Mouse (Mus musculus) embryonic facial prominence, embryonic 11.5 days (tissue): ENCODE results near the gene Kcnn4. TPM values are rescaled to one million over a fixed set of nuclear protein-coding genes. Genes with fewer than 3 reads are reported as not detected.
A peak's percentile ranks its signal among the peaks of the same experiment; 100 is the strongest.
"Not testable (repeated sequence)": the region's sequence is repeated elsewhere in the genome, so short reads cannot be mapped to it uniquely, and the experiment has no call there.

Source experiments
- ATAC-seq: fragments of 200-750 bp; cut with Nextera tagmentation; replicated peaks from 2 replicates; pipeline ENCODE4 v1.8.0; 2017; ENCODE audit warnings: low read depth; ENCODE audit not compliant: insufficient number of reproducible peaks, low FRiP score, low TSS enrichment
- DNase-seq: peaks from one replicate; pipeline ENCODE4 v3.0.0-alpha.2; 2015; ENCODE audit warnings: low spot score
- H3K27ac ChIP-seq: fragments of 300-500 bp; sonication (generic); replicated peaks from 2 replicates; pipeline ENCODE4 v1.5.1; 2014; ENCODE audit warnings: mild to moderate bottlenecking, low read depth, low read length, control low read depth
- H3K27me3 ChIP-seq: fragments of 300-500 bp; sonication (generic); 2 replicates; pipeline ENCODE4 v1.6.1; 2014; ENCODE audit warnings: mild to moderate bottlenecking, low read length, moderate library complexity, mixed read lengths; ENCODE audit not compliant: control insufficient read depth, insufficient read depth
- H3K36me3 ChIP-seq: fragments of 300-500 bp; sonication (generic); replicated peaks from 2 replicates; pipeline ENCODE4 v1.6.1; 2014; ENCODE audit warnings: low read depth, mild to moderate bottlenecking, low read length, moderate library complexity, mixed read lengths; ENCODE audit not compliant: control insufficient read depth, insufficient read depth
- H3K4me1 ChIP-seq: fragments of 300-500 bp; sonication (generic); 2 replicates; pipeline ENCODE4 v1.6.1; 2014; ENCODE audit warnings: low read length, mixed read lengths; ENCODE audit not compliant: control insufficient read depth, insufficient read depth
- H3K4me2 ChIP-seq: fragments of 300-500 bp; sonication (generic); 2 replicates; pipeline ENCODE4 v1.6.1; 2014; ENCODE audit warnings: low read depth, mild to moderate bottlenecking, control low read depth, low read length, moderate library complexity
- H3K4me3 ChIP-seq: fragments of 300-500 bp; sonication (generic); 2 replicates; pipeline ENCODE4 v1.5.1; 2014; ENCODE audit warnings: low read depth, low read length, control low read depth
- H3K9ac ChIP-seq: fragments of 300-500 bp; sonication (generic); replicated peaks from 2 replicates; pipeline ENCODE4 v1.6.1; 2014; ENCODE audit warnings: mild to moderate bottlenecking, control low read depth, low read length
- H3K9me3 ChIP-seq: fragments of 300-500 bp; sonication (generic); replicated peaks from 2 replicates; pipeline ENCODE4 v1.6.1; 2016; ENCODE audit warnings: mild to moderate bottlenecking, low read length, inconsistent platforms, mixed read lengths; ENCODE audit not compliant: control insufficient read depth
- WGBS: fragments of 180-500 bp; shearing (Covaris S2); extraction: QIAGEN DNeasy Blood & Tissue Kit; methylation state at CpG from one replicate; pipeline ENCODE4 v1.1.7; 2014; 5-methylcytosine and 5-hydroxymethylcytosine counted together
- polyA plus RNA-seq: library from polyadenylated mRNA; unstranded; fragments of >200 nt; fragmentation: Nextera tagmentation; extraction: Ambion mirVana; gene quantifications from 2 replicates; pipeline ENCODE4 v1.2.1, GENCODE M21; 2014

Kcnn4 gene
- polyA plus RNA-seq, 1 experiment from 2014 or later: 2.3 TPM

GRCm38 (mm10) chr7:24399256-24400081 is 29.4 kb downstream of the Kcnn4 start, which contains the start of gene Smg9:
Smg9 (plus strand) TSS chr7:24399619.
- Histone ChIP-seq H3K9ac (peak within 1 kb of the TSS; percentile 74), H3K9me3 (no peaks in the 10 kb centered on the region), H3K4me1 (no peaks in the 10 kb centered on the region), H3K27ac (peak within 1 kb of the TSS; percentile 92), H3K27me3 (no peaks in the 10 kb centered on the region), H3K4me2 (peak within 1 kb of the TSS; percentile 46), H3K4me3 (peak within 1 kb of the TSS; percentile 58), H3K36me3 (peaks cover 2% of the 10 kb centered on the region)
- WGBS: 3% methylated on average over 66 of the region's 66 CpGs
- DNase-seq (peak; percentile 98), ATAC-seq (peak; percentile 93)

DNA sequence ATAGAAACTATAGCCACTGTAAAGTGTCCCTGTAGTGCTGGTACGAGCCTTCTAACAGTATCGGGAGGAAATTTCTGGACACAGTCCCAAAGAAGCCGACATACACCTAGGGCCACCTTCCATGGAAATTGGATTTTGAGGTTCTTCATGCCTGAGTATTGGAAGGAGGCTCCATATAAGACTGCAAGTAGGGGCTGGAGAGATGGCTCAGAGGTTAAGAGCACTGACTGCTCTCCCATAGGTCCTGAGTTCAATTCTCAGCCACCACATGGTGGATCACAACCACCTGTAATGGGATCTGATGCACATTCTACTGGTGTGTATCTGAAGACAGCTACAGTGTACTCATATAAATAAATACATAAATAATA is 30.0 kb downstream of the Kcnn4 start:
- peak overlapping the region; percentile 74; the same call in 1 of the 2 replicates for H3K9ac ChIP-seq
- H3K27ac ChIP-seq: peak overlapping the region; percentile 92
- no peaks in the 10 kb centered on the region for H3K9me3 ChIP-seq
- no peaks in the 10 kb centered on the region for H3K4me1 ChIP-seq
- DNase-seq (no peak), ATAC-seq (no peak; the same call in none of the 2 replicates)
- peak overlapping the region; percentile 46 for H3K4me2 ChIP-seq
- 22% methylated on average over 3 of the region's 3 CpGs for WGBS
- peaks cover 2% of the 10 kb centered on the region for H3K36me3 ChIP-seq
- H3K27me3 ChIP-seq: no peaks in the 10 kb centered on the region
- peak overlapping the region; percentile 58 for H3K4me3 ChIP-seq

- not testable (repeated sequence) for H3K9ac ChIP-seq, H3K27me3 ChIP-seq, H3K36me3 ChIP-seq, H3K4me2 ChIP-seq, H3K27ac ChIP-seq, H3K9me3 ChIP-seq, ATAC-seq, DNase-seq, H3K4me1 ChIP-seq
- peak overlapping the region; percentile 58; the same call in 1 of the 2 replicates for H3K4me3 ChIP-seq
- 91% methylated on average over 4 of the region's 4 CpGs for WGBS
Observed at GRCm38 (mm10) chr7:24400489-24400888, 30.4 kb downstream of the Kcnn4 start.

GRCm38 (mm10) chr7:24402851-24403250 is 32.8 kb downstream of the Kcnn4 start:
- H3K9me3 ChIP-seq: no peaks in the 10 kb centered on the region
- no peak overlapping the region for H3K27ac ChIP-seq
- no peak for ATAC-seq
- H3K4me1 ChIP-seq: no peaks in the 10 kb centered on the region
- H3K9ac ChIP-seq: no peak overlapping the region
- no peak overlapping the region for H3K4me2 ChIP-seq
- peaks cover 6% of the 10 kb centered on the region for H3K36me3 ChIP-seq
- no peaks in the 10 kb centered on the region for H3K27me3 ChIP-seq
- H3K4me3 ChIP-seq: no peak overlapping the region
- DNase-seq: no peak
- WGBS: 94% methylated on average over 9 of the region's 9 CpGs

DNA sequence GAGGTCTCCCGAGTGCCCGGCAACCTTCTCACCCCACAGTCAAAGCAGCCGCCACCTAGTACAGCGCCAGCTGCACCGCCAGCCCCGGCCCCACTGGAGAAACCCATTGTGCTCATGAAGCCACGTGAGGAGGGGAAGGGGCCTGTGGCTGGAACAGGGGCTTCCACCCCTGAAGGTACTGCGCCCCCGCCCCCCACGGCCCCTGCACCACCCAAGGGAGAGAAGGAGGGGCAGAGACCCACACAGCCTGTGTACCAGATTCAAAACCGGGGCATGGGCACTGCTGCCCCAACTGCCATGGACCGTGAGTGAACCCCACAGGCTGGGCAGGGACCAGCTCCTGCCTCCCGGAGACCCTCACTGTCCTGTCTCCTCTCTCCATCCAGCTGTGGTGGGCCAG is 35.6 kb downstream of the Kcnn4 start:
- WGBS: 91% methylated on average over 11 of the region's 13 CpGs

GRCm38 (mm10) chr7:24406528-24407344 is 36.7 kb downstream of the Kcnn4 start:
- Histone ChIP-seq H3K36me3 (peaks cover 6% of the 10 kb centered on the region), H3K4me1 (no peaks in the 10 kb centered on the region), H3K27ac (no peak overlapping the region), H3K4me2 (no peak overlapping the region), H3K9ac (no peak overlapping the region), H3K9me3 (no peaks in the 10 kb centered on the region), H3K27me3 (no peaks in the 10 kb centered on the region), H3K4me3 (no peak overlapping the region)
- DNase-seq (peak; percentile 85), ATAC-seq (0 out of 2 replicates have a peak, but pooled peaks have one; percentile 31)
- 45% methylated on average over 5 of the region's 5 CpGs for WGBS

More for the DNA sequence above, 35.6 kb downstream of the Kcnn4 start:
- H3K4me1 ChIP-seq: no peaks in the 10 kb centered on the region
- no peaks in the 10 kb centered on the region for H3K9me3 ChIP-seq
- H3K36me3 ChIP-seq: peaks cover 6% of the 10 kb centered on the region
- H3K4me3 ChIP-seq: no peak overlapping the region
- DNase-seq: no peak
- ATAC-seq: no peak
- no peak overlapping the region for H3K9ac ChIP-seq
- no peak overlapping the region for H3K4me2 ChIP-seq
- no peaks in the 10 kb centered on the region for H3K27me3 ChIP-seq
- H3K27ac ChIP-seq: no peak overlapping the region

DNA sequence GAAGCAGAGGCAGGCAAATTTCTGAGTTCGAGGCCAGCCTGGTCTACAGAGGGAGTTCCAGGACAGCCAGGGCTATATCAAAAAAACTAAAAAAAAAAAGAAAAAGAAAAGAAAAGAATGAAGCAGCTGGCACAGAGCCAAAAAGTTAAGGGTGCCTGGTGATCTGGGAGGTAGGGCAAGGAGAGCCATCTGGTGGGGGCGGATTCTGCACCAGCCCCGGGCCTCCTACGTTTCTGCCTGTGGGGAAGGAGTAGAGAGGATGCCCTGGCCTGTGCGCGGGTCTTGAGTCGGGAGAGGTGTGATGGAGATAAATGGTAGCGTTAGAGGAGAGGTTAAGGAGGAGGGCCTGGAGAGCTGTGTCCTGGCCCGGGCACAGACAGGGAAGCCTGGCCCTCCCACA is 38.1 kb downstream of the Kcnn4 start:
- no peaks in the 10 kb centered on the region for H3K9me3 ChIP-seq
- no peak overlapping the region for H3K4me2 ChIP-seq
- ATAC-seq: no peak
- no peaks in the 10 kb centered on the region for H3K4me1 ChIP-seq
- H3K9ac ChIP-seq: no peak overlapping the region
- H3K36me3 ChIP-seq: peaks cover 6% of the 10 kb centered on the region
- 91% methylated on average over 9 of the region's 9 CpGs for WGBS
- no peaks in the 10 kb centered on the region for H3K27me3 ChIP-seq
- no peak for DNase-seq
- H3K27ac ChIP-seq: no peak overlapping the region
- no peak overlapping the region for H3K4me3 ChIP-seq

DNA sequence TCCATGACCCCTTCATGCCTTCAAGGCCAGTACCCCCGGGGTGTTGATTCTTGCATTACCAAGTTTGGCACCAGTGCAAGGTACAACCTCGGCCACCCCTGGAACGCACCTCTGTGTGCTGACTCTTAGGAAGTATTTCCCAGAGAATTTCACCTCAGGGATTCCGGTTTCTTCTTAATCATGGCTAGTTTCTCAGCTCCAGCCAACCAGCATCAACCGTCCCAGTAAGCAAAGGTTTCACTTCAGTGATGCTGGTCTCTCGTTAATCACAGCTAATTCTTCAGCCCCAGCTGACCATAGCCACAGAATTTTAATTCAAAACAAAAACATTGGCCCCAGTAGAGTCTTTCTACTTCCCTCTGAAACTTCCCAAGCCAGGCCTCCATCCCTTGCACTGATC is 40.1 kb downstream of the Kcnn4 start:
- Histone ChIP-seq H3K27ac (no peak overlapping the region), H3K4me1 (no peaks in the 10 kb centered on the region), H3K9ac (no peak overlapping the region), H3K9me3 (no peaks in the 10 kb centered on the region), H3K4me2 (no peak overlapping the region), H3K4me3 (no peak overlapping the region), H3K27me3 (no peaks in the 10 kb centered on the region), H3K36me3 (peaks cover 4% of the 10 kb centered on the region)
- ATAC-seq: no peak
- no peak for DNase-seq
- 90% methylated on average over 6 of the region's 6 CpGs for WGBS
